Mouse (Mus musculus) lung, adult 2 months (tissue): ENCODE results near the gene Mpc2. TPM values are rescaled to one million over a fixed set of nuclear protein-coding genes. Genes with fewer than 3 reads are reported as not detected.
A peak's percentile ranks its signal among the peaks of the same experiment; 100 is the strongest.

Experiments
- DNase-seq: peaks from one replicate; pipeline ENCODE4 v3.0.0; 2022
- H3K4me1 ChIP-seq: fragments of 200-500 bp; 2 replicates; pipeline ENCODE4 v1.6.1; 2011; ENCODE audit warnings: low read length; ENCODE audit not compliant: control insufficient read depth, insufficient read depth
- H3K4me3 ChIP-seq: fragments of 200-500 bp; replicated peaks from 2 replicates; pipeline ENCODE3; 2011; ENCODE audit warnings: low read depth, mild to moderate bottlenecking, control low read depth, low read length; ENCODE audit errors: extremely low read depth
- CTCF ChIP-seq: fragments of 200-500 bp; IDR thresholded peaks from 2 replicates; pipeline ENCODE4 v1.5.1; 2011; ENCODE audit warnings: mild to moderate bottlenecking, low read length, control low read depth; ENCODE audit not compliant: insufficient read depth
- POLR2A ChIP-seq: fragments of 200-500 bp; IDR thresholded peaks from 2 replicates; pipeline ENCODE4 v1.6.1; 2011; ENCODE audit warnings: low read depth, mild to moderate bottlenecking, control low read depth, low read length, borderline replicate concordance; ENCODE audit errors: extremely low read depth
- WGBS: fragments of 180-500 bp; shearing (Covaris S2); methylation state at CpG from one replicate; pipeline ENCODE4 v1.1.7; 2018; 5-methylcytosine and 5-hydroxymethylcytosine counted together
- polyA plus RNA-seq: library from polyadenylated mRNA; depleted of rRNA; stranded (reverse); fragments of >200 nt; gene quantifications from 2 replicates; pipeline ENCODE4 v1.2.3, GENCODE M21; 2012; rRNA removed

Mpc2 gene
- 53.8 and 63.5 TPM in 2 replicates for polyA plus RNA-seq

DNA sequence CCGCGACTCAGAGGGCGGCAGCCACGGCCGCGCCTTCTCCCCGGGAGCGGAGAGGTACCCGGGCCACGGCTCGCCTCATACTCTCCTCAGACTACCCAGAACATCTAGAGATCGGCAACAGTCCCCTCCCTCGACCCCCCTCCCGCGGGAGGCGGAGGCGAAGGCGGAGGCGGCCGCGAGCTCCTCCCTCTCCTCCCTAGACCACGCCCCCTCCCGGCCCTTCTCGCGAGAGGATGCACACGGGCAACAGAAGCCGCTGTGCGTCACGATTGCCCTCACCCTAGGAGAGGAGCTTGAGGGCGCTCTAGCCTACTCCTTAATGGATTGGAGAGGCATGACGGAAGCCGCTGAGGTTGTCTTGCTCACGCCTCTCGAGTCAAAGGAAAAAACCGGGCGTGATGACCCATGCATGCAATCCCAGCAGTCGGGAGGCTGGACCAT is at the start of gene Mpc2, which contains the start of gene Dcaf6:
Mpc2 (plus strand) TSS at position 278 of the 441 bp plus-strand sequence.
Dcaf6 (minus strand) TSS at position 116 of the 441 bp plus-strand sequence.
- Histone ChIP-seq H3K4me3 (peak within 1 kb of the TSS; percentile 94), H3K4me1 (0 out of 2 replicates have a peak, but pooled peaks cover 2% of the 10 kb centered on the region)
- TF ChIP-seq POLR2A (peak; percentile 84), CTCF (no peak)
- peak; percentile 100 for DNase-seq
- WGBS, result 0% methylated on average over 28 of the region's 37 CpGs

GRCm38 (mm10) chr1:165421357-165421915 is 39.0 kb upstream of the Mpc2 start:
- TF ChIP-seq CTCF, result no peak
- TF ChIP-seq POLR2A, result no peak
- 75% methylated on average over 7 of the region's 7 CpGs for WGBS
- Histone ChIP-seq H3K4me1 (no peaks in the 10 kb centered on the region), H3K4me3 (no peak overlapping the region)
- DNase-seq, result no peak

DNA sequence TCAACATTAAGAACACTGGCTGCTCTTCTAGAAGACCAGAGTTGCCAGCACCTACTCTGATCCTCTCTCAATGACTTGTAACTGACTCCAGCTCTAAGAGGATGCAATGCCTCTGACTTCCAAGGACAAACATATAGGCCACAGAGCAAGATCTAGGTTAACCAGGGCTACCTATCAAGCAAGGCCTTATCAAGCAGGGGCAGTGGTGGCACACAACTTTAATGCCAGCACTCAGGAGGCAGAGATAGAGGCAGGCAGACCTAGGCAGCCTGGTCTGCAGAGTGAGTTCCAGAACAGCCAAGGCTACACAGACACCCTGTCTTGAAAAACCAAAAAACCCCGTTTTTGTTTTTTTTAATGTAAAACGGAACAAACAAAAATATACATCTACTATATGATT is 34.2 kb upstream of the Mpc2 start:
- H3K4me3 ChIP-seq, result no peak overlapping the region
- TF ChIP-seq POLR2A, result no peak
- TF ChIP-seq CTCF, result no peak
- no peaks in the 10 kb centered on the region for H3K4me1 ChIP-seq
- WGBS, result 94% methylated on average over 2 of the region's 2 CpGs
- no peak for DNase-seq

DNA sequence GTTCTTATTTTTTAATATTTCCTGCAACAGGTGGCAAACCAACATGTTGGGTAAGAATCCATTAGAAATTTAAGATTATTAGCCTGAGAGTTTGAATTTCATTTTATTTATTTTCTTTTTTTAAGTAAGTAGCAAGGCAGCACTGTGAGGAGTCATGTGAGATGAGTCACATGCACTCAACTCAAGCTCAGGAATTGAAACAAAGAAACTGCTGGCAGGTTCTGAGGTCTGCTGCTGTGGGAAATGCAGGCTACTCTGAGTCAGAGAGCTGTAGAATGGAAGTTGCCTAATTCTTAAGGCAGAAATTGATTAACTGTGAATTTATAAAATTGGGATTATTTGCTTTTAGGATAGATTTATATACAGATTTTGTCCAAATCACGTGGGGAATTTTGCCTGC is 27.6 kb upstream of the Mpc2 start:
- TF ChIP-seq CTCF (no peak), POLR2A (no peak)
- Histone ChIP-seq H3K4me1 (no peaks in the 10 kb centered on the region; the same call in 1 of the 2 replicates), H3K4me3 (no peak overlapping the region)
- no peak for DNase-seq
- WGBS, result 70% methylated on average over 1 of the region's 1 CpGs

- Histone ChIP-seq H3K4me1 (0 out of 2 replicates have a peak, but pooled peaks cover 2% of the 10 kb centered on the region), H3K4me3 (no peak overlapping the region)
- DNase-seq, result no peak
- TF ChIP-seq POLR2A (no peak), CTCF (no peak)
- WGBS, result 82% methylated on average over 1 of the region's 1 CpGs
These were observed 22.0 kb upstream of the Mpc2 start for GRCm38 (mm10) chr1:165438289-165439021.

DNA sequence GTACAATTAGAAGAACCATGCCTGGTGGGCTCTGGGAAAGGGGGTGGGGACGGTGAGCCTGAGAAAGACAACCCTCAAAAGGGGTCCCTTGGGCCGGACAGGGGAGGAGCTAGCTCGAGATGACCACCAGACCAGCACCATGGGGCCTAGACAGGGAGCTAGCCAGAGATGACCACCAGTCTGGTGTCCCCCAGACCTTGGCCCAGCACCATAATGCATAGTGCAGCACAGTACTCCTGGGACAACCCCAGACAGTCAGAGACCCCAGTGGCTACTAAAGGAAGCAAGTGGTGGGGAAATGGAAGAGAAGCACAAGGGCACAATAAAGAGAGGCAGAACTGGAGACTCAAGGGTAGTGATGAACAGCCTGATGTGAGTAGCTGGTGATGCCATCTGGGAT is 19.6 kb upstream of the Mpc2 start:
- WGBS, result 87% methylated on average over 3 of the region's 3 CpGs
- H3K4me3 ChIP-seq, result no peak overlapping the region
- DNase-seq, result no peak
- TF ChIP-seq POLR2A (no peak), CTCF (no peak)
- 0 out of 2 replicates have a peak, but pooled peaks cover 2% of the 10 kb centered on the region for H3K4me1 ChIP-seq

- TF ChIP-seq POLR2A, result no peak
- TF ChIP-seq CTCF, result no peak
- H3K4me3 ChIP-seq, result no peak overlapping the region
- H3K4me1 ChIP-seq, result 0 out of 2 replicates have a peak, but pooled peaks cover 2% of the 10 kb centered on the region
- no peak for DNase-seq
These were observed 19.2 kb upstream of the Mpc2 start for GRCm38 (mm10) chr1:165441201-165441600.

GRCm38 (mm10) chr1:165441719-165442118 is 18.7 kb upstream of the Mpc2 start:
- no peak overlapping the region for H3K4me3 ChIP-seq
- TF ChIP-seq CTCF (no peak), POLR2A (no peak)
- 75% methylated on average over 3 of the region's 3 CpGs for WGBS
- DNase-seq, result no peak
- 0 out of 2 replicates have a peak, but pooled peaks cover 2% of the 10 kb centered on the region for H3K4me1 ChIP-seq

GRCm38 (mm10) chr1:165459041-165459502 is 1.4 kb upstream of the Mpc2 start:
- TF ChIP-seq CTCF, result no peak
- TF ChIP-seq POLR2A, result no peak
- 0 out of 2 replicates have a peak, but pooled peaks cover 2% of the 10 kb centered on the region for H3K4me1 ChIP-seq
- H3K4me3 ChIP-seq, result peak overlapping the region; percentile 94
- DNase-seq, result no peak
- 15% methylated on average over 7 of the region's 7 CpGs for WGBS

GRCm38 (mm10) chr1:165459503-165460181 is 795 bp upstream of the Mpc2 start:
- Histone ChIP-seq H3K4me1 (0 out of 2 replicates have a peak, but pooled peaks cover 2% of the 10 kb centered on the region), H3K4me3 (peak overlapping the region; percentile 94)
- TF ChIP-seq CTCF (no peak), POLR2A (0 out of 2 replicates have a peak, but pooled peaks have one; percentile 10)
- WGBS, result under 1% methylated on average over 60 of the region's 60 CpGs
- DNase-seq, result peak; percentile 71
